Mouse (Mus musculus) layer of hippocampus, adult 6 months (tissue): Measurements from ENCODE around the gene Spaca6. TPM values are rescaled to one million over a fixed set of nuclear protein-coding genes. Genes with fewer than 3 reads are reported as not detected.
A peak's percentile ranks its signal among the peaks of the same experiment; 100 is the strongest.

Experiments
- long read RNA-seq, 2 experiments: library from polyadenylated mRNA; unstranded; transcript quantifications; one replicate each; pipeline ENCODE4 v2.0.0; 2019 to 2020
- microRNA-seq: library from miRNA; unstranded; fragments of <30 nt; microRNA quantifications from one replicate; pipeline ENCODE4 v1.2.0, GENCODE M21; 2020
- polyA plus RNA-seq: library from polyadenylated mRNA; unstranded; fragments of <200 nt; fragmentation: Nextera tagmentation; gene quantifications from 2 replicates; pipeline ENCODE4 v1.2.3, GENCODE M21; 2021

The Spaca6 gene
- 2.4 and 3.6 TPM in 2 replicates for polyA plus RNA-seq
- long read RNA-seq, experiment 1, partial matches to known transcripts, result 0 of 1 reads
- long read RNA-seq, experiment 1, other reads (novel, unspliced or antisense), result 1 of 1 reads
- long read RNA-seq, experiment 2, full-length matches to known transcripts, result 1 of 7 reads
- long read RNA-seq, experiment 2, partial matches to known transcripts, result 3 of 7 reads
- long read RNA-seq, experiment 2, other reads (novel, unspliced or antisense), result 3 of 7 reads

GRCm38 (mm10) chr17:17826751-17827657, at the start of gene Spaca6:
Gene Spaca6, plus strand, starts transcription at chr17:17827158.

DNA sequence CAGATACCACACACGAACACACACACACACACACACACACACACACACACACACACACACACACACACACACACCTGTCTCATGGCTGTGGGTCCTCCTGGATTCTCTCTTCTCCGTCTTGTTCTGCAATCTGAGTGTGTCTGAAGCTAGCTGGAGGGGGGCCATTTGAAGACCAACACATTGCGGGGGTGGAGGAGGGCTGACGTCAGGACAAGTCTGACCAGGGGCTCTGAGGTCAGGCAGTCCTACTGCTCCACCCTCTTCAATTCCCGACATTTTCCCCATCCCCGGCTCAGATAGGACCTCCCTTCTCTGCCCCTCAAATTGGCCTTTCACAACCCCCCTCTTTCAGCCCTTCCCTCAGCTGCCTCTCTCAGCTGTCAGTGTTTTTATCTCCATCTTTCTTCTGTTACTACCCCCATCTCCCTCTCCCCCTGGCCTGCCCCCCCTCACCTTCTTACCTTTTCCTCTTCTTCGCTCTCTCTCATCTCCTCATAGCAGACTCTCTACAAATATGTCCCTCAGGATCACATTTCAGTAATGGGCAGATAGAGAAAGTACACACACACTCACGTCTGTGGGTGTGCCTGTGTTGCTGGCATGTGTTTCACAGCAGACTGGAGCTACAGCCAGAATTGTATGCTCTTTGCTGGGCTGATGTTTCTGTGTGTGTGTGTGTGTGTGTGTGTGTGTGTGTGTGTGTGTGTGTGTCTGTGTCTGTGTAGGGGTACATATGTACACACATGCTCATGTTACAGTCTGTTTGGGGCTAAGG, 28.3 kb downstream of the Spaca6 start, which contains the start of gene Has1:
Has1 (minus strand) TSS at position 142 of the 775 bp plus-strand sequence.

GRCm38 (mm10) chr17:17883840-17884239, 56.9 kb downstream of the Spaca6 start, which contains the start of gene Fpr1:
Gene Fpr1, minus strand, starts transcription at chr17:17883940.

GRCm38 (mm10) chr17:17887774-17888248, 60.9 kb downstream of the Spaca6 start, which contains the start of the genes Fpr2 and Fpr3:
Gene Fpr2, plus strand, starts transcription at chr17:17887824.
Gene Fpr3, plus strand, starts transcription at chr17:17887852.

Small RNA genes lying within 50 kb of the gene (microRNA-seq; reads per million reads assigned to microRNA genes)
- not detected for gene Gm25927
- gene Mir125a, result 34,977 reads per million, percentile 99 among the genes with 10 or more reads in this experiment
- gene Mir99b, result 12,238 reads per million, percentile 97 among the genes with 10 or more reads in this experiment
- gene Mirlet7e, result not detected

Other genes with a start within 250 kb of the Spaca6 start
- 17.2 and 23.2 TPM in 2 replicates for gene Lnpep, start 202.1 kb upstream of the Spaca6 start, polyA plus RNA-seq
- gene Vmn2r90, start 123.4 kb upstream of the Spaca6 start, polyA plus RNA-seq, result not detected in 2 replicates
- gene Has1, start 28.0 kb downstream of the Spaca6 start, polyA plus RNA-seq, result 0.80 and 0.94 TPM in 2 replicates
- not detected in 2 replicates for gene Fpr1, start 56.8 kb downstream of the Spaca6 start, polyA plus RNA-seq
- gene Fpr2, start 60.7 kb downstream of the Spaca6 start, polyA plus RNA-seq, result not detected in 2 replicates
- not detected in 2 replicates for gene Fpr3, start 60.7 kb downstream of the Spaca6 start, polyA plus RNA-seq
- gene Fpr-rs4, start 194.6 kb downstream of the Spaca6 start, polyA plus RNA-seq, result not detected in 2 replicates
- gene Vmn2r124, start 222.3 kb downstream of the Spaca6 start, polyA plus RNA-seq, result not detected in 2 replicates